Mouse (Mus musculus): ENCODE measurements around the gene Car15.

DNA sequence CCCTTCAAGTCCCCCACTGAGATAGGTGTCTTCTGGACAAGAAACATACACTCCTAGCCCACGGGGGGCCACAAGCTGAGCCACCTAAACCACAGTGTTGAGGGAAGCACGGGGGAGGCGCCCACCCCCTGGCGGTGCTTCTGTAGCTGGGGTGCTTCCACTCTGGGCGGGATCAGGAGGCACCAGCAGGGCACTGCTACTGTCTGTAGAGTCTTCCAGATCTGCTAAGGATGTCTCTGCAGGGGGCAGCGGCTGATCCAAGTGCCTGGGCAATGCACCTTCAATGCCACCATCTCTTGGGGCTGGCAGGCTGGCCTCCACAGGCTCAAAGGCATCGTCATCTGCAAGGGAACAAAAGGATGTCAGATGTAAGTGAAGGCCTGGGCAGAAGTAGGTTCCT lies 4.3 kb upstream of the Car15 start:
- TF ChIP-seq CTCF (IDR thresholded peaks at IDR 0.05; ENCODE audit: control insufficient read depth, insufficient read depth, low read length), result no peak
- no peak for TF ChIP-seq POLR2A (IDR thresholded peaks at IDR 0.05; ENCODE audit: borderline replicate concordance, control insufficient read depth, low read depth, low read length)

Measured in bone marrow, adult 2 months (tissue).